Mouse (Mus musculus): Measurements from ENCODE around the gene Wdr24. TPM values are rescaled to one million over a fixed set of nuclear protein-coding genes. Genes with fewer than 3 reads are reported as not detected.

Gene Wdr24
- total and polyA plus RNA-seq, 2 experiments from 2014 or later, result 10.5 to 13.3 TPM

GRCm38 (mm10) chr17:25865288-25865687 lies 41.9 kb downstream of the Wdr24 start:
- Histone ChIP-seq H3K4me2 (ENCODE audit: low read depth, low read length) (no peak overlapping the region), H3K9me3 (replicated peaks; ENCODE audit: control insufficient read depth, low read length) (no peaks in the 10 kb centered on the region), H3K4me3 (ENCODE audit: low read depth, low read length) (no peak overlapping the region), H3K27ac (ENCODE audit: low read depth) (no peak overlapping the region), H3K4me1 (ENCODE audit: control insufficient read depth, insufficient read depth) (peaks cover 21% of the 10 kb centered on the region), H3K36me3 (replicated peaks; ENCODE audit: control insufficient read depth, insufficient read depth, low read length) (peaks cover 17% of the 10 kb centered on the region), H3K27me3 (ENCODE audit: control insufficient read depth, insufficient read depth, low read length) (no peaks in the 10 kb centered on the region), H3K9ac (replicated peaks; ENCODE audit: low read depth, low read length) (no peak overlapping the region)
- 83% methylated on average over 11 of the region's 11 CpGs for WGBS
- no peak for TF ChIP-seq CTCF (IDR thresholded peaks at IDR 0.05; ENCODE audit: low read depth)
- no peak for TF ChIP-seq EP300 (IDR thresholded peaks at IDR 0.05; ENCODE audit: low read depth)
- ATAC-seq (ENCODE audit: insufficient read depth, low read depth) (no peak), DNase-seq (ENCODE audit: low spot score) (no peak)

DNA sequence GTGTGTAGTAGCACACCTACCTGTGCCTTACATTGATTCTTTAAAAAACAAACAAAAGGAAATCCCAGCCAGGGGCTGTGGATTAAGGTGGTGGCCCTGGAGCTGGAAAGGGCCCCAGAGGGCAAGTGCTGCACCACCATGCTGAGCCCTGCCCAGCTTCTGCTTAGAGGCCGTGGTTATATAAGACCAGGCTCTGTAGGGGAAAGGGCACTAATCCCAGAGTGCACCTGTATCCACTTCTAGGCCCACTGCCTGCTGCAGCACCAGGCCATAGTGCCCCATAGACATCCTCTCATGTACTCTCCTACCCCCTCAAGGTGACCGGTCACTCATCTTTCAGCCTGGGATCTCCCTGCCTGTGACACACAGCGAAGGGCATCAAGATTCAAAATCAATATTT lies 42.7 kb downstream of the Wdr24 start:
- Histone ChIP-seq H3K9me3 (replicated peaks; ENCODE audit: control insufficient read depth, low read length) (no peaks in the 10 kb centered on the region), H3K36me3 (replicated peaks; ENCODE audit: control insufficient read depth, insufficient read depth, low read length) (peaks cover 17% of the 10 kb centered on the region), H3K4me2 (ENCODE audit: low read depth, low read length) (peak overlapping the region; percentile 94), H3K27me3 (ENCODE audit: control insufficient read depth, insufficient read depth, low read length) (no peaks in the 10 kb centered on the region), H3K4me1 (ENCODE audit: control insufficient read depth, insufficient read depth) (peaks cover 16% of the 10 kb centered on the region), H3K27ac (ENCODE audit: low read depth) (0 out of 2 replicates have a peak overlapping the region, but pooled peaks have one; percentile 35), H3K4me3 (ENCODE audit: low read depth, low read length) (no peak overlapping the region), H3K9ac (replicated peaks; ENCODE audit: low read depth, low read length) (0 out of 2 replicates have a peak overlapping the region, but pooled peaks have one; percentile 17)
- DNase-seq (ENCODE audit: low spot score) (no peak), ATAC-seq (ENCODE audit: insufficient read depth, low read depth) (no peak)
- TF ChIP-seq EP300 (IDR thresholded peaks at IDR 0.05; ENCODE audit: low read depth), result no peak
- WGBS, result 88% methylated on average over 3 of the region's 3 CpGs

GRCm38 (mm10) chr17:25867509-25867835 lies 44.0 kb downstream of the Wdr24 start:
- Histone ChIP-seq H3K4me3 (ENCODE audit: low read depth, low read length) (peak overlapping the region; percentile 86), H3K27ac (ENCODE audit: low read depth) (peak overlapping the region; percentile 99), H3K4me2 (ENCODE audit: low read depth, low read length) (peak overlapping the region; percentile 94), H3K27me3 (ENCODE audit: control insufficient read depth, insufficient read depth, low read length) (no peaks in the 10 kb centered on the region), H3K36me3 (replicated peaks; ENCODE audit: control insufficient read depth, insufficient read depth, low read length) (peaks cover 17% of the 10 kb centered on the region), H3K9ac (replicated peaks; ENCODE audit: low read depth, low read length) (peak overlapping the region; percentile 93), H3K9me3 (replicated peaks; ENCODE audit: control insufficient read depth, low read length) (no peaks in the 10 kb centered on the region), H3K4me1 (ENCODE audit: control insufficient read depth, insufficient read depth) (peaks cover 12% of the 10 kb centered on the region)
- DNase-seq (ENCODE audit: low spot score) (no peak), ATAC-seq (ENCODE audit: insufficient read depth, low read depth) (peak; percentile 10; the same call in 1 of the 2 replicates)
- 5% methylated on average over 7 of the region's 7 CpGs for WGBS
- TF ChIP-seq EP300 (IDR thresholded peaks at IDR 0.05; ENCODE audit: low read depth) (no peak), CTCF (IDR thresholded peaks at IDR 0.05; ENCODE audit: low read depth) (no peak)

- H3K27ac ChIP-seq (ENCODE audit: low read depth), result peak overlapping the region; percentile 99
- no peaks in the 10 kb centered on the region for H3K9me3 ChIP-seq (replicated peaks; ENCODE audit: control insufficient read depth, low read length)
- H3K9ac ChIP-seq (replicated peaks; ENCODE audit: low read depth, low read length), result peak overlapping the region; percentile 93
- peaks cover 16% of the 10 kb centered on the region for H3K36me3 ChIP-seq (replicated peaks; ENCODE audit: control insufficient read depth, insufficient read depth, low read length)
- DNase-seq (ENCODE audit: low spot score), result peak; percentile 60
- peaks cover 12% of the 10 kb centered on the region for H3K4me1 ChIP-seq (ENCODE audit: control insufficient read depth, insufficient read depth)
- peak overlapping the region; percentile 94 for H3K4me2 ChIP-seq (ENCODE audit: low read depth, low read length)
- H3K4me3 ChIP-seq (ENCODE audit: low read depth, low read length), result peak overlapping the region; percentile 86
- under 1% methylated on average over 42 of the region's 42 CpGs for WGBS
- peak; percentile 79 for ATAC-seq (ENCODE audit: insufficient read depth, low read depth)
- no peaks in the 10 kb centered on the region for H3K27me3 ChIP-seq (ENCODE audit: control insufficient read depth, insufficient read depth, low read length)
- TF ChIP-seq CTCF (IDR thresholded peaks at IDR 0.05; ENCODE audit: low read depth) (no peak), EP300 (IDR thresholded peaks at IDR 0.05; ENCODE audit: low read depth) (peak; percentile 33; the same call in 1 of the 2 replicates)
These were observed 44.6 kb downstream of the Wdr24 start for GRCm38 (mm10) chr17:25867836-25868600.

GRCm38 (mm10) chr17:25868601-25869191 lies 45.3 kb downstream of the Wdr24 start, which contains the start of gene Mcrip2:
Gene Mcrip2, minus strand, starts transcription at chr17:25868764.
- Histone ChIP-seq H3K9ac (replicated peaks; ENCODE audit: low read depth, low read length) (peak within 1 kb of the TSS; percentile 93), H3K4me1 (ENCODE audit: control insufficient read depth, insufficient read depth) (peaks cover 12% of the 10 kb centered on the region), H3K9me3 (replicated peaks; ENCODE audit: control insufficient read depth, low read length) (no peaks in the 10 kb centered on the region), H3K4me2 (ENCODE audit: low read depth, low read length) (peak within 1 kb of the TSS; percentile 94), H3K27ac (ENCODE audit: low read depth) (peak within 1 kb of the TSS; percentile 99), H3K36me3 (replicated peaks; ENCODE audit: control insufficient read depth, insufficient read depth, low read length) (peaks cover 12% of the 10 kb centered on the region), H3K4me3 (ENCODE audit: low read depth, low read length) (peak within 1 kb of the TSS; percentile 86), H3K27me3 (ENCODE audit: control insufficient read depth, insufficient read depth, low read length) (no peaks in the 10 kb centered on the region)
- TF ChIP-seq EP300 (IDR thresholded peaks at IDR 0.05; ENCODE audit: low read depth) (no peak; the same call in 1 of the 2 replicates), CTCF (IDR thresholded peaks at IDR 0.05; ENCODE audit: low read depth) (peak; percentile 29)
- WGBS, result 0% methylated on average over 24 of the region's 24 CpGs
- DNase-seq (ENCODE audit: low spot score) (peak; percentile 87), ATAC-seq (ENCODE audit: insufficient read depth, low read depth) (peak; percentile 87)
